Mouse (Mus musculus) liver, adult 2 months (tissue): ENCODE measurements around the gene C1s1.

Experiments
- CTCF ChIP-seq: fragments of 200-500 bp; IDR thresholded peaks from 2 replicates; pipeline ENCODE4 v1.5.1; 2011; ENCODE audit warnings: low read depth, low read length, control low read depth
- POLR2A ChIP-seq: fragments of 200-500 bp; IDR thresholded peaks from 2 replicates; pipeline ENCODE4 v1.6.1; 2011; ENCODE audit warnings: low read length, control low read depth; ENCODE audit not compliant: insufficient read depth; ENCODE audit errors: extremely low read depth

DNA sequence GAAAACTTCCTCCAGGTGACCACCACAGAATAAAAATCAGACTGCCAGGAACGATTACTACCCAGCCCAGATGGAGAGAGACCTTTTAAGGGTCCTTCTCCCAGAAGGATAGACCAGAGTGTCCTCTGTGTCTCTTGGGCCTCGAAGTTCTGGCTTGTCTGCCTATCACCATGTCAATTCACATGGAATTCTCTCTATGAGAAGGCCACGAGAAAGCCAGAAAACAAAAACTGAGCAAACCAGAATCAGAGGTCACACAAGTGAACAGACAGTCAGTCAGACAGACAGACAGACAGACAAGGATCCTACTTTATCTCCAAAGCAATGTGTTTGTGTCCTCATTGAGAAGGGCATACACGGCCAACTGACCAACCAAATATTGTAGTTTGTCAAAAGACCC, 44.1 kb upstream of the C1s1 start:
- TF ChIP-seq POLR2A, result no peak
- TF ChIP-seq CTCF, result no peak
